Mouse (Mus musculus) right cerebral cortex, postnatal 36 days (tissue): Measurements from ENCODE around the gene C77080.
A peak's percentile ranks its signal among the peaks of the same experiment; 100 is the strongest.

Experiments
- DNase-seq, 2 experiments: peaks; one replicate each; pipeline ENCODE4 v3.0.0; 2022; ENCODE audit warnings: low spot score in 2 of 2, mixed read lengths in 1 of 2

C77080 gene

GRCm38 (mm10) chr4:129266821-129267220 lies 5.6 kb upstream of the C77080 start:
- DNase-seq: no peak

GRCm38 (mm10) chr4:129266191-129266590 lies 5.0 kb upstream of the C77080 start:
- no peak for DNase-seq

GRCm38 (mm10) chr4:129263225-129264021 lies 2.2 kb upstream of the C77080 start:
- DNase-seq: peak; percentile 41 to 48

GRCm38 (mm10) chr4:129260678-129261077 lies 526 bp downstream of the C77080 start:
- no peak for DNase-seq

GRCm38 (mm10) chr4:129259101-129259500 lies 2.1 kb downstream of the C77080 start:
- DNase-seq: no peak

- DNase-seq: no peak
These were observed 4.5 kb downstream of the C77080 start for GRCm38 (mm10) chr4:129256450-129257380.

- no peak for DNase-seq
These were observed 6.6 kb downstream of the C77080 start for GRCm38 (mm10) chr4:129254571-129254970.

- DNase-seq: no peak
These were observed 8.7 kb downstream of the C77080 start for GRCm38 (mm10) chr4:129252492-129252891.

- no peak for DNase-seq
These were observed 9.6 kb downstream of the C77080 start for GRCm38 (mm10) chr4:129251482-129252125.

GRCm38 (mm10) chr4:129250759-129251481 lies 10.3 kb downstream of the C77080 start:
- DNase-seq: no peak

- DNase-seq: no peak
These were observed 11.9 kb downstream of the C77080 start for GRCm38 (mm10) chr4:129249288-129249687.

- no peak for DNase-seq
These were observed 12.9 kb downstream of the C77080 start for GRCm38 (mm10) chr4:129248243-129248767.

- DNase-seq: no peak
These were observed 13.6 kb downstream of the C77080 start for GRCm38 (mm10) chr4:129247381-129248242.

GRCm38 (mm10) chr4:129246360-129247301 lies 14.6 kb downstream of the C77080 start:
- DNase-seq: no peak

- no peak for DNase-seq
These were observed 16.4 kb downstream of the C77080 start for GRCm38 (mm10) chr4:129244802-129245201.

GRCm38 (mm10) chr4:129242761-129243160 lies 18.4 kb downstream of the C77080 start:
- no peak for DNase-seq

GRCm38 (mm10) chr4:129242327-129242726 lies 18.9 kb downstream of the C77080 start:
- DNase-seq: no peak

GRCm38 (mm10) chr4:129241898-129242297 lies 19.3 kb downstream of the C77080 start:
- DNase-seq: no peak

- peak; percentile 66 to 67 for DNase-seq
These were observed 22.1 kb downstream of the C77080 start for GRCm38 (mm10) chr4:129239075-129239474.
